Mouse (Mus musculus) induced T-regulatory cell, adult 2 months (primary cell): ENCODE results near the gene Glipr2.

ENCODE experiments used
- DNase-seq: peaks from one replicate; pipeline ENCODE4 v3.0.0-alpha.2; 2012; ENCODE audit warnings: low read depth

Gene Glipr2

DNA sequence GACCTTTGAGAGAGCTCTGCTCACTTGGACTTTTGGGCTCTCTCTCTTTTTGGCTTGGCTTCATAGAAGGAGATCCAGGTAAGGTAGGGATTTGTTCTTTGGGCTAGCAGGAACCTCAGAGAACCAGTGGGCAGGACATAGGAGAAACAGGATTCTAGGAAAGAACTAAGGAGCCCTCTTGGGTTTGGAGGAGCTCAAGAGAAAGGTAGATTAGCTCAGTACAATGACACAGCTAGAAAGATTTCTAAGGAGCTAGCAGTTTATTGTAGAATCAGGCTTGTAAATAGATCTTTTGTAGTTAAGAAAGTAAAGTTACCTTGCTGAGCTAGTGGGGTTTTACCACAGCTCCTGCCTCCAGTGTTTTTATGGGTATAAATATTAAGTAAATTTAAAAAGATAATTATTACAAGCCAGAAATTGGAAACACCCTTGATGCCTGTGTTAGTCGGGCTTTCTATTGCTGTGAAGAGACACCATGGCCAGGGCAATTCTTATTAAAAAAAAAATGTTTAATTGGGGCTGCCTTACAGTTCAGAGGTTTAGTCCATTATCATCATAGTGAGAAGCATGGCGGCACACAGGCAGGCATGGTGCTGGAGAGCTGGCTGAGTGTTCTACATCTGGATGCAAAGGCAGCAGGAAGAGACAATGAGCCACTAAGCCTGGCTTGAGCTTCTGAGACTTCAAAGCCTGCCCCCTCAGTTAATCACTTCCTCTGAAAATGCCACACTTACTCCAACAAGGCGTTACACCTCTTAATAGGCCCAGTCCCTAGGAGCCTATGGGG lies 47.6 kb downstream of the Glipr2 start:
- no peak for DNase-seq

DNA sequence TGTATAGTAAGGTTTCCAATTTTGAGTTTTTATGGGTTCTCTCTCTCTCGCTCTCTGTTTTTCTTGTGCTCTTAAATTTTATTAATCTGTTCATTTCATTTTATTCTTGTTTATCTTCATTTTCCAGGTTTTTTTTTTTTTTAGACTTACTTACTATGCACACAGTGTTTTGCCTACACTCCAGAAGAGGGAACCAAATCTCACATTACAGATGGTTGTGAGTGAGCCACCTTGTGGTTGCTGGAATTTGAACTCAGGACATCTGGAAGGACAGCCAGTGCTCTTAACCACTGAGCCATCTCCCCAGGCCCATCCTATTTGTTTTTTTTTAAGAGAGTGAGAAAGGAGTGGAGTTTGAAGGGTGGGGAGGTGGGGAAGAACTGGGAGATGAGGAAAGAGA lies 53.0 kb downstream of the Glipr2 start:
- peak; percentile 53 for DNase-seq

- no peak for DNase-seq
Observed at GRCm38 (mm10) chr4:44010893-44011292, 53.7 kb downstream of the Glipr2 start.

GRCm38 (mm10) chr4:44011799-44012198 lies 54.6 kb downstream of the Glipr2 start:
- no peak for DNase-seq

- peak; percentile 95 for DNase-seq
Observed at GRCm38 (mm10) chr4:44012376-44013367, 55.5 kb downstream of the Glipr2 start.

DNA sequence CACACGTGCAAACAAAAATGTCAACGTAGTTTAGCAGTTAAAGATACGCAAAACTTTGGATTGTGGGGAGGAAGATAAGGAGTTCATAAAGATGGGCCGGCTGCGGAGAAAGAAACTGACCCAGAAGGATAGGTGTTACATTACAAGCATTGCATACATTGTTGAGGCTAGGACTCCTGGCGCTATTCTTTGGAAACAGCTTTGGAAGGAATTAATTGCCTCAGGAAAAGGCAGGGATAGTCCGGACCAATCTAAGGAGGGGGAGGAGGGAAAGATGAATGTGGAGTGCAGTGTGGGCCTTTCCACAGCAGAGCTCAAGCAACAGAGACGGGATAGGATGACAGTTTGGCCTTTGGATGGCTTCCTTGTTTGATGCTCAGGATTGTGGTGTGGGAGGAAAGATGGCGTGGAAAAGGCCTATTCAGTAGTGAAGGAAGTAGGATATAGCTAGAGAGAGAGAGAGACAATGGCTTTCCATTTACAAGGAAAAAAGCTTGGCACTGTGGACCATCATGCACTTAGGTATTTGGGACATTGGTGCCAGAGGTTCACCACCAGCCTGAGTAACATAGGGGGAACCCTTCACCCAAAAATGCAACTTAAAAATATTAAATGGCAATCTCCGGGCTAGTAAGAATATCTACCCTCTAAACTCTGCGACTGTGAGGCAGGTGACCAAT lies 56.3 kb downstream of the Glipr2 start:
- DNase-seq, result peak; percentile 26

DNA sequence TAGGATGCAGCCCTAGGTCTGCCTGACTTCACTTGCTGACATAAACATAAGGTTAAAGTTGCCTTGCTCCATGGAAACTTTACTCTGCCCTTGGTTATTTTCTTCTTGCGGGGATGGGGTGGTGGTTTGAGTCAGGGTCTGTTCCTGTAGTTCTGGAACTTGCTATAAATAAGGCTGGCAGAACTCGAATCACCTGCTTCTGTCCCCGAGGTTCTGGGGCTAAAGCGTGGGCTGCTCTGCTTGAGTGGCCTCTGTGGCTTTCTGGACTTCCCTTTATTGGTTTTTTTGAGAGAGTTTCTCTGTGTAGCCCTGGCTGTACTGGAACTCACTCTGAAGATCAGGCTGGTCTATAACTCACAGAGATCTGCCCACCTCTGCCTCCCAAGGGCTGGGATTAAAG lies 58.9 kb downstream of the Glipr2 start:
- DNase-seq, result no peak

- DNase-seq, result no peak
Observed at GRCm38 (mm10) chr4:44016791-44017190, 59.6 kb downstream of the Glipr2 start.

- peak; percentile 89 for DNase-seq
Observed at GRCm38 (mm10) chr4:44022323-44022722, 65.1 kb downstream of the Glipr2 start.

GRCm38 (mm10) chr4:44022766-44023165 lies 65.6 kb downstream of the Glipr2 start:
- no peak for DNase-seq

GRCm38 (mm10) chr4:44023681-44024080 lies 66.5 kb downstream of the Glipr2 start:
- no peak for DNase-seq

DNA sequence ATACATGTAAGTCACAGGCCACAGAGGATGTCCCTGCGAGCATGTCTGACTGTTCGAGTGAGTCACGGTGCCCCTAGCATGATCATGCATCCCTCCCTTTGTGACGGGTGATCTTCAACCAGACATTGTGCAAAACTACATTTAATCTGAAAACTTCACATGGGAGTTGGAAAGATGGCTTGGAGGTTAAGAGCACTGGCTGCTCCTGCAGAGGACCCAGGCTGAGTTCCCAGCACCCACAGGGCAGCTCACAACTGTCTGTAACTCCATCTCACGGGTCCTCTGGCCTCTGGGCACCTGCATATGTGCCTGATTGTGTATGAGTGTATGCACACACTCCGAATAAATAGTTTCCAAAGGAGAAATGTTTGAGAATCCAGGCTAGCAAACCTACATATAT lies 67.0 kb downstream of the Glipr2 start:
- DNase-seq, result no peak

- DNase-seq, result no peak
Observed at GRCm38 (mm10) chr4:44025570-44025969, 68.4 kb downstream of the Glipr2 start.
